Mouse (Mus musculus) forebrain, embryonic 11.5 days (tissue): ENCODE data around the gene Slc6a6. TPM values are rescaled to one million over a fixed set of nuclear protein-coding genes. Genes with fewer than 3 reads are reported as not detected.

Source experiments
- ATAC-seq: fragments of 200-750 bp; cut with Nextera tagmentation; replicated peaks from 2 replicates; pipeline ENCODE4 v1.8.0; 2017; ENCODE audit warnings: moderate TSS enrichment; ENCODE audit not compliant: low FRiP score
- DNase-seq: peaks from one replicate; pipeline ENCODE4 v3.0.0-alpha.2; 2017; ENCODE audit warnings: low spot score
- H3K27ac ChIP-seq: fragments of 300-500 bp; sonication (generic); 2 replicates; pipeline ENCODE4 v1.5.1; 2014; ENCODE audit warnings: low read depth, low read length
- H3K27me3 ChIP-seq: fragments of 300-500 bp; sonication (generic); 2 replicates; pipeline ENCODE4 v1.6.1; 2014; ENCODE audit warnings: mild to moderate bottlenecking, low read length, mixed read lengths; ENCODE audit not compliant: control insufficient read depth, insufficient read depth
- H3K36me3 ChIP-seq: fragments of 300-500 bp; sonication (generic); 2 replicates; pipeline ENCODE4 v1.6.1; 2014; ENCODE audit warnings: mild to moderate bottlenecking, low read length, moderate library complexity, mixed read lengths; ENCODE audit not compliant: control insufficient read depth, insufficient read depth
- H3K4me1 ChIP-seq: fragments of 300-500 bp; sonication (generic); replicated peaks from 2 replicates; pipeline ENCODE4 v1.6.1; 2014; ENCODE audit warnings: low read length, mixed read lengths; ENCODE audit not compliant: control insufficient read depth, insufficient read depth
- H3K4me2 ChIP-seq: fragments of 300-500 bp; sonication (generic); 2 replicates; pipeline ENCODE4 v1.6.1; 2014; ENCODE audit warnings: low read depth, mild to moderate bottlenecking, low read length, moderate library complexity, mixed read lengths; ENCODE audit not compliant: severe bottlenecking
- H3K4me3 ChIP-seq: fragments of 300-500 bp; sonication (generic); 2 replicates; pipeline ENCODE4 v1.5.1; 2014; ENCODE audit warnings: low read depth, low read length
- H3K9ac ChIP-seq: fragments of 300-500 bp; sonication (generic); 2 replicates; pipeline ENCODE4 v1.6.1; 2014; ENCODE audit warnings: low read length
- H3K9me3 ChIP-seq: fragments of 300-500 bp; sonication (generic); 2 replicates; pipeline ENCODE4 v1.6.1; 2016; ENCODE audit warnings: low read length, mixed read lengths; ENCODE audit not compliant: control insufficient read depth
- WGBS: fragments of 180-500 bp; shearing (Covaris S2); extraction: QIAGEN DNeasy Blood & Tissue Kit; methylation state at CpG from one replicate; pipeline ENCODE4 v1.1.7; 2014; 5-methylcytosine and 5-hydroxymethylcytosine counted together
- polyA plus RNA-seq: library from polyadenylated mRNA; unstranded; fragments of >200 nt; fragmentation: Nextera tagmentation; extraction: Ambion mirVana; gene quantifications from 2 replicates; pipeline ENCODE4 v1.2.1, GENCODE M21; 2014

Gene Slc6a6
- polyA plus RNA-seq, 1 experiment from 2014 or later, result 49.3 TPM

GRCm38 (mm10) chr6:91647385-91647791 is 36.5 kb upstream of the Slc6a6 start:
- Histone ChIP-seq H3K36me3 (no peaks in the 10 kb centered on the region), H3K9ac (no peak overlapping the region), H3K27ac (no peak overlapping the region), H3K4me1 (no peaks in the 10 kb centered on the region), H3K4me3 (no peak overlapping the region), H3K4me2 (no peak overlapping the region), H3K27me3 (no peaks in the 10 kb centered on the region), H3K9me3 (no peaks in the 10 kb centered on the region)
- no peak for DNase-seq
- 82% methylated on average over 9 of the region's 9 CpGs for WGBS
- no peak for ATAC-seq

GRCm38 (mm10) chr6:91650255-91650654 is 33.6 kb upstream of the Slc6a6 start:
- Histone ChIP-seq H3K4me1 (no peaks in the 10 kb centered on the region), H3K27ac (no peak overlapping the region), H3K9me3 (no peaks in the 10 kb centered on the region), H3K4me2 (no peak overlapping the region), H3K36me3 (no peaks in the 10 kb centered on the region), H3K27me3 (no peaks in the 10 kb centered on the region), H3K9ac (no peak overlapping the region), H3K4me3 (no peak overlapping the region)
- ATAC-seq (no peak), DNase-seq (no peak)
- WGBS, result 88% methylated on average over 9 of the region's 9 CpGs

GRCm38 (mm10) chr6:91652296-91652695 is 31.6 kb upstream of the Slc6a6 start:
- WGBS, result 89% methylated on average over 3 of the region's 3 CpGs
- no peak for DNase-seq

GRCm38 (mm10) chr6:91655244-91655643 is 28.6 kb upstream of the Slc6a6 start:
- Histone ChIP-seq H3K36me3 (no peaks in the 10 kb centered on the region), H3K4me1 (no peaks in the 10 kb centered on the region), H3K4me2 (no peak overlapping the region), H3K9me3 (no peaks in the 10 kb centered on the region), H3K4me3 (no peak overlapping the region), H3K27me3 (no peaks in the 10 kb centered on the region), H3K27ac (no peak overlapping the region), H3K9ac (no peak overlapping the region)
- ATAC-seq, result no peak
- WGBS, result 46% methylated on average over 3 of the region's 3 CpGs
- DNase-seq, result no peak

More at GRCm38 (mm10) chr6:91652296-91652695, 31.6 kb upstream of the Slc6a6 start:
- H3K9ac ChIP-seq, result no peak overlapping the region
- no peaks in the 10 kb centered on the region for H3K27me3 ChIP-seq
- H3K9me3 ChIP-seq, result no peaks in the 10 kb centered on the region
- no peaks in the 10 kb centered on the region for H3K36me3 ChIP-seq
- ATAC-seq, result no peak
- no peak overlapping the region for H3K4me3 ChIP-seq
- no peak overlapping the region for H3K4me2 ChIP-seq
- H3K4me1 ChIP-seq, result no peaks in the 10 kb centered on the region
- H3K27ac ChIP-seq, result no peak overlapping the region

- 43% methylated on average over 6 of the region's 6 CpGs for WGBS
- H3K36me3 ChIP-seq, result no peaks in the 10 kb centered on the region
- DNase-seq, result no peak
- no peaks in the 10 kb centered on the region for H3K27me3 ChIP-seq
- H3K9me3 ChIP-seq, result no peaks in the 10 kb centered on the region
- no peaks in the 10 kb centered on the region for H3K4me1 ChIP-seq
- no peak overlapping the region for H3K4me2 ChIP-seq
- no peak overlapping the region for H3K27ac ChIP-seq
- H3K4me3 ChIP-seq, result no peak overlapping the region
- ATAC-seq, result no peak
- H3K9ac ChIP-seq, result no peak overlapping the region
Observed at GRCm38 (mm10) chr6:91655874-91656433, 27.9 kb upstream of the Slc6a6 start.

GRCm38 (mm10) chr6:91658288-91658687 is 25.6 kb upstream of the Slc6a6 start:
- ATAC-seq, result no peak

GRCm38 (mm10) chr6:91659841-91660509 is 23.9 kb upstream of the Slc6a6 start:
- DNase-seq, result no peak
- ATAC-seq, result no peak
- Histone ChIP-seq H3K4me3 (no peak overlapping the region), H3K27ac (no peak overlapping the region), H3K9me3 (no peaks in the 10 kb centered on the region), H3K36me3 (no peaks in the 10 kb centered on the region), H3K27me3 (no peaks in the 10 kb centered on the region), H3K9ac (no peak overlapping the region), H3K4me1 (no peaks in the 10 kb centered on the region), H3K4me2 (no peak overlapping the region)
- 73% methylated on average over 2 of the region's 2 CpGs for WGBS

More at GRCm38 (mm10) chr6:91658288-91658687, 25.6 kb upstream of the Slc6a6 start:
- H3K4me2 ChIP-seq, result no peak overlapping the region
- H3K4me3 ChIP-seq, result no peak overlapping the region
- H3K9ac ChIP-seq, result no peak overlapping the region
- H3K9me3 ChIP-seq, result no peaks in the 10 kb centered on the region
- DNase-seq, result no peak
- H3K27ac ChIP-seq, result no peak overlapping the region
- H3K4me1 ChIP-seq, result no peaks in the 10 kb centered on the region
- no peaks in the 10 kb centered on the region for H3K36me3 ChIP-seq
- H3K27me3 ChIP-seq, result no peaks in the 10 kb centered on the region
- 80% methylated on average over 1 of the region's 1 CpGs for WGBS

GRCm38 (mm10) chr6:91662301-91662700 is 21.6 kb upstream of the Slc6a6 start:
- H3K9me3 ChIP-seq, result no peaks in the 10 kb centered on the region
- no peaks in the 10 kb centered on the region for H3K36me3 ChIP-seq
- 89% methylated on average over 6 of the region's 6 CpGs for WGBS
- H3K27ac ChIP-seq, result no peak overlapping the region
- no peaks in the 10 kb centered on the region for H3K27me3 ChIP-seq
- no peak for DNase-seq
- H3K9ac ChIP-seq, result no peak overlapping the region
- no peak for ATAC-seq
- H3K4me2 ChIP-seq, result no peak overlapping the region
- H3K4me1 ChIP-seq, result no peaks in the 10 kb centered on the region
- H3K4me3 ChIP-seq, result no peak overlapping the region

GRCm38 (mm10) chr6:91663616-91664015 is 20.2 kb upstream of the Slc6a6 start:
- Histone ChIP-seq H3K27ac (no peak overlapping the region), H3K9me3 (no peaks in the 10 kb centered on the region), H3K4me3 (no peak overlapping the region), H3K4me1 (no peaks in the 10 kb centered on the region), H3K36me3 (no peaks in the 10 kb centered on the region), H3K4me2 (no peak overlapping the region), H3K9ac (no peak overlapping the region), H3K27me3 (no peaks in the 10 kb centered on the region)
- 88% methylated on average over 6 of the region's 6 CpGs for WGBS
- ATAC-seq (no peak), DNase-seq (no peak)
